Mouse (Mus musculus) midbrain, embryonic 13.5 days (tissue): Measurements from ENCODE around the gene Armc9. TPM values are rescaled to one million over a fixed set of nuclear protein-coding genes. Genes with fewer than 3 reads are reported as not detected.

Experiments
- ATAC-seq: fragments of 200-750 bp; cut with Nextera tagmentation; 2 replicates; pipeline ENCODE4 v1.8.0; 2017; ENCODE audit warnings: mild to moderate bottlenecking, moderate TSS enrichment, moderate library complexity
- H3K27ac ChIP-seq: fragments of 300-500 bp; sonication (generic); 2 replicates; pipeline ENCODE4 v1.5.1; 2015; ENCODE audit warnings: inconsistent platforms, mild to moderate bottlenecking, moderate library complexity
- H3K27me3 ChIP-seq: fragments of 300-500 bp; sonication (generic); 2 replicates; pipeline ENCODE4 v1.6.1; 2015; ENCODE audit warnings: mild to moderate bottlenecking, inconsistent platforms
- H3K36me3 ChIP-seq: fragments of 300-500 bp; sonication (generic); 2 replicates; pipeline ENCODE4 v1.6.1; 2015; ENCODE audit warnings: mild to moderate bottlenecking, inconsistent platforms
- H3K4me1 ChIP-seq: fragments of 300-500 bp; sonication (generic); replicated peaks from 2 replicates; pipeline ENCODE4 v1.6.1; 2015; ENCODE audit warnings: inconsistent platforms
- H3K4me2 ChIP-seq: fragments of 300-500 bp; sonication (generic); replicated peaks from 2 replicates; pipeline ENCODE4 v1.6.1; 2015; ENCODE audit warnings: moderate library complexity, mild to moderate bottlenecking, inconsistent platforms
- H3K4me3 ChIP-seq: fragments of 300-500 bp; sonication (generic); replicated peaks from 2 replicates; pipeline ENCODE4 v1.5.1; 2015; ENCODE audit warnings: mild to moderate bottlenecking, inconsistent platforms
- H3K9ac ChIP-seq: fragments of 300-500 bp; sonication (generic); replicated peaks from 2 replicates; pipeline ENCODE4 v1.6.1; 2015; ENCODE audit warnings: mild to moderate bottlenecking, inconsistent platforms
- H3K9me3 ChIP-seq: fragments of 300-500 bp; sonication (generic); 2 replicates; pipeline ENCODE4 v1.6.1; 2016; ENCODE audit warnings: mild to moderate bottlenecking, inconsistent platforms
- WGBS: fragments of 180-500 bp; shearing (Covaris S2); methylation state at CpG from one replicate; pipeline ENCODE4 v1.1.7; 2015; 5-methylcytosine and 5-hydroxymethylcytosine counted together
- polyA plus RNA-seq: library from polyadenylated mRNA; unstranded; fragments of >200 nt; fragmentation: Nextera tagmentation; extraction: Ambion mirVana; gene quantifications from 2 replicates; pipeline ENCODE4 v1.2.1, GENCODE M21; 2015

The Armc9 gene
- polyA plus RNA-seq, 1 experiment from 2014 or later, result 37.4 TPM

DNA sequence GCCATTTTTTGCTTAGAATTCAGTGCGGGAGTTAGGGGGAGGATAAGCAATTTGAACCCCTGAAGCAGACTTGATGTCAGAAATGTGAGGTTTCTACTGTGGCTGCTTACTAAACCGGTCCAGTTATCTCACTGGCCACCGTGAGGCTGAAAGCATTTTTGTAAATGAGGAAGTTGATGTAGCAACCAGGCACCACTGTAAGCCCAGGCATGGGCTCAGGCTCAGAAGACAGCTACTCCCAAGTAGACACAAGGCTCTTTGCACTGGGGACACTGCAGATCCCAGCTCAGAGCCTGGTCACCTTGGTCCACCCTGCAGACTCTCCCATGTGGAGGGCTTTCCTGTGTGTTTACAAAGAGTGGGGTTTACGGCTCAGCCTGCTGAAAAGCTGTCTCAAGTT, 79.2 kb downstream of the Armc9 start:
- Histone ChIP-seq H3K9ac (no peak overlapping the region), H3K9me3 (no peaks in the 10 kb centered on the region), H3K36me3 (0 out of 2 replicates have a peak, but pooled peaks cover 4% of the 10 kb centered on the region), H3K4me3 (no peak overlapping the region), H3K27me3 (no peaks in the 10 kb centered on the region), H3K4me2 (no peak overlapping the region), H3K27ac (no peak overlapping the region), H3K4me1 (no peaks in the 10 kb centered on the region)
- 81% methylated on average over 4 of the region's 4 CpGs for WGBS
- no peak for ATAC-seq

DNA sequence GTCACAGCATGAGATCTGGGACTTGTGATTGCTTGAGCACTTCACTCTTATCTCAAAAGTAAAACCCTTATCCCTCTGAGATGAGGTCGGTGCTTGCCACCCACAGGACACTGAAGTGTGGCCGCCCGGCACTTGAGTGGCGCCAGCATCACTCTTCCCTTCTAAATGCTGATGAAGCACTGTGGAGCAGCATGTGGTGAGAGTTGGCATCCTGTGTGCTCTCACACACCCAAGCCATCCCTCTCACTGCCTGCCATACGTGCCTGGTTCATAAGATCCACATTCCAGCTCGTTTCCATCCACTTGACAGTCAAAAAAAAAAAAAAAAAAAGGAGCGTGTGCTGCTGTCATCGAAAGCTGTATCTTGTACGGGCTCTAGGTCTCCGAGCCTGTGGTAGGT, 80.5 kb downstream of the Armc9 start:
- Histone ChIP-seq H3K4me3 (no peak overlapping the region), H3K36me3 (0 out of 2 replicates have a peak, but pooled peaks cover 4% of the 10 kb centered on the region), H3K27me3 (no peaks in the 10 kb centered on the region), H3K9me3 (no peaks in the 10 kb centered on the region), H3K27ac (no peak overlapping the region), H3K9ac (no peak overlapping the region), H3K4me1 (no peaks in the 10 kb centered on the region), H3K4me2 (no peak overlapping the region)
- ATAC-seq, result no peak
- WGBS, result 91% methylated on average over 10 of the region's 10 CpGs

DNA sequence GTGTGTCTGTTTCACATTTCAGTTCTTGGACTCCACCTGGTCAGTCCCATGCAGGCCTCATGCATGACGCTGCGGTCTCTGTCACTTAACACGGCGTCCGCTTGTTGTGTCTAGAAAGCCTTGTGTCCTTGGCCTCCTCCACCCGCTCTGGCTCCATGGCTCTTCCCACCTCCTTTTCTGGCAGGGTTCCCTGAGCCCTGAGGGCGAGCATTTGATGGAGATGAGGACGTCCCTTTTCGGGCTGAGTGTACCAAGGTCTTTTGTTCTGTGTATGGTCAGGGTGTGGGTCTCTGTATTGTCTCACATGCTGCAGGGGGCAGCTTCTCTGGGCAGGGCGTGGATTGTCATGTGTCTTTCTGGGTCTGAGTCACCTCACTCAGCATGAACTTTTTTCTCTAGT, 81.9 kb downstream of the Armc9 start:
- Histone ChIP-seq H3K27ac (no peak overlapping the region), H3K9ac (no peak overlapping the region), H3K9me3 (no peaks in the 10 kb centered on the region), H3K27me3 (no peaks in the 10 kb centered on the region), H3K4me3 (no peak overlapping the region), H3K4me2 (no peak overlapping the region), H3K4me1 (no peaks in the 10 kb centered on the region), H3K36me3 (0 out of 2 replicates have a peak, but pooled peaks cover 4% of the 10 kb centered on the region)
- 73% methylated on average over 10 of the region's 10 CpGs for WGBS
- ATAC-seq, result no peak

DNA sequence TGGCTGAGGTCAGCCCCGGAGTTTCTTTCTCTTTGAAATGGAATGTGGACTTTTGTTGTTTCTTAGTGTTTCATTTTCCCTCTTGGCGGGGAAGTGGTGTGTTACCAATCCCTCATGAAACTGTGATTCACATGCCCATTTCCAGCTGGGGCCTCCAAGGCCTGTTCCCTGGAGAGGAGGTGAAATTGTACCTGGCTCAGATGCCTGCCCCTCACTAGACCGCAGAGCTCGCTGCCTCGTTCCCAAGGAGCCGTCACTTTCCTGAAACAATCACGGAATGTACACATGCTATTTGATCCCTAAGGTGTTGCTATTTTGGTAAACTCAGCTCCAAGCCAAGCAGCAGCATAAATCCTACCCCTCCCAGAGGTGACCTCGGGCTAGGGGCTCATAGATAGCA, 84.4 kb downstream of the Armc9 start:
- no peak for ATAC-seq

DNA sequence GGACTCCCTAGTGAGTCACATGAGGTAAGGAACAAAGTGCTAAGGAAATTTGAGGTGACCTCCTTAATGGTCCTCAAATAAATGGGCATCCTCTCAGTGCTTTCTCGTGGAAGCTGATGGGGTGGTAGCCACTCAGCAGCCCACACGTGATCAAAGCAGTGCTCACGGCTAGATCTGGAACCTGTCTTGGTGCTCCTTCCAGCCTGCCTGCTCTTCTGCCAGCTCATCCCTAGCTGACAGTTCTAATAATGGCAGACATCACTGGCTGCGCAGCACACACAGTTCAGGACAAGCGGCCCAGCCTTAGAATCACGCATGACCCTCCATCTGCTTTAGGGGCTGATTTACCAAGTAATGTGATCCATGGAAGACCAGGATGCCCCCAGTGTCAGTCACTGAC, 85.3 kb downstream of the Armc9 start:
- H3K27ac ChIP-seq, result no peak overlapping the region
- H3K4me1 ChIP-seq, result no peaks in the 10 kb centered on the region
- 88% methylated on average over 6 of the region's 6 CpGs for WGBS
- no peak overlapping the region for H3K4me3 ChIP-seq
- H3K4me2 ChIP-seq, result no peak overlapping the region
- H3K9ac ChIP-seq, result no peak overlapping the region
- no peaks in the 10 kb centered on the region for H3K27me3 ChIP-seq
- no peaks in the 10 kb centered on the region for H3K9me3 ChIP-seq
- peaks cover 10% of the 10 kb centered on the region; the same call in 1 of the 2 replicates for H3K36me3 ChIP-seq
- no peak for ATAC-seq

More for the DNA sequence above, 84.4 kb downstream of the Armc9 start:
- H3K4me2 ChIP-seq, result no peak overlapping the region
- 0 out of 2 replicates have a peak, but pooled peaks cover 4% of the 10 kb centered on the region for H3K36me3 ChIP-seq
- H3K9me3 ChIP-seq, result no peaks in the 10 kb centered on the region
- H3K9ac ChIP-seq, result no peak overlapping the region
- no peak overlapping the region for H3K27ac ChIP-seq
- no peak overlapping the region for H3K4me3 ChIP-seq
- no peaks in the 10 kb centered on the region for H3K4me1 ChIP-seq
- H3K27me3 ChIP-seq, result no peaks in the 10 kb centered on the region
- WGBS, result 89% methylated on average over 8 of the region's 8 CpGs

DNA sequence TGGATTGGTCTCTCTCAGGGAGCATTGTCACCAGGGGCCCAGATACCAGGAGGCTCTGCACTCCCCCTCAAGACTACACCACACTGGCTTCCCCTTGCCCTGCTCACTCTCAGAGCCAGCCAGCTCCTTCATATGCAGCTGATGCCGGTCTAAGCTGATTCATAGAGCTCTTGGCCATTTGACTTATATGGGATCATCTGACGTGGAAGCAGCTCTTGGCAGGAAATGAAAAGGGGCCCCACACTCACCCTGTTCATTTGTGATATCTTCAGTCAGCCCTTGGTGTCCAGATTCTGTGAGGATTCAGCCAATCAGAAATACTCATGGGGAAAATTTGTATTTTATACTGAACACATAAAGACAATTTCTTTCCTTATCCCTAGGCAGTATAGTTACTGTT, 86.4 kb downstream of the Armc9 start:
- Histone ChIP-seq H3K27me3 (no peaks in the 10 kb centered on the region), H3K4me1 (no peaks in the 10 kb centered on the region), H3K4me3 (no peak overlapping the region), H3K27ac (no peak overlapping the region), H3K9me3 (no peaks in the 10 kb centered on the region), H3K9ac (no peak overlapping the region), H3K4me2 (no peak overlapping the region), H3K36me3 (peaks cover 17% of the 10 kb centered on the region)
- ATAC-seq, result no peak
- 78% methylated on average over 2 of the region's 2 CpGs for WGBS

DNA sequence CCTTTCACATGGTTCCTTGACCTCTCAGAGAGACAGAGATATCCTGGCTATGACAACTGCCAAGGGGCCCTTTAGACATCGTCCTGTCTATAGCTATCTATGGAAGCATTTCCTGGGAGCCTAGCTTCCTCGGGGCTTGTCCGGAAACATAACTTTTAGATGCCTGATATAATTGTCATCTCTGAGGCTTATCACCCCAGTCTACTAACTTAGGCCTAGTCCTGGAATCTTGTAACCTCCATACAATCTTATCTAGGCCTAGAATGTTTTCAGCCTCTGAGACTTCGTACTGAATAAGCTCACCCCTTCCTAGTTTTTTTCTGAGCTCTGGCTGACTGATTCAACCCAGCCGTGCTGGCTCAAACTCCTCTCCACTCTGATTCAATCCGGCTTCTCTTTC, 88.9 kb downstream of the Armc9 start:
- ATAC-seq, result no peak
- Histone ChIP-seq H3K9ac (no peak overlapping the region), H3K4me2 (no peak overlapping the region), H3K4me3 (no peak overlapping the region), H3K9me3 (no peaks in the 10 kb centered on the region), H3K36me3 (peaks cover 34% of the 10 kb centered on the region), H3K4me1 (no peaks in the 10 kb centered on the region), H3K27ac (no peak overlapping the region), H3K27me3 (no peaks in the 10 kb centered on the region)
- 94% methylated on average over 6 of the region's 6 CpGs for WGBS

DNA sequence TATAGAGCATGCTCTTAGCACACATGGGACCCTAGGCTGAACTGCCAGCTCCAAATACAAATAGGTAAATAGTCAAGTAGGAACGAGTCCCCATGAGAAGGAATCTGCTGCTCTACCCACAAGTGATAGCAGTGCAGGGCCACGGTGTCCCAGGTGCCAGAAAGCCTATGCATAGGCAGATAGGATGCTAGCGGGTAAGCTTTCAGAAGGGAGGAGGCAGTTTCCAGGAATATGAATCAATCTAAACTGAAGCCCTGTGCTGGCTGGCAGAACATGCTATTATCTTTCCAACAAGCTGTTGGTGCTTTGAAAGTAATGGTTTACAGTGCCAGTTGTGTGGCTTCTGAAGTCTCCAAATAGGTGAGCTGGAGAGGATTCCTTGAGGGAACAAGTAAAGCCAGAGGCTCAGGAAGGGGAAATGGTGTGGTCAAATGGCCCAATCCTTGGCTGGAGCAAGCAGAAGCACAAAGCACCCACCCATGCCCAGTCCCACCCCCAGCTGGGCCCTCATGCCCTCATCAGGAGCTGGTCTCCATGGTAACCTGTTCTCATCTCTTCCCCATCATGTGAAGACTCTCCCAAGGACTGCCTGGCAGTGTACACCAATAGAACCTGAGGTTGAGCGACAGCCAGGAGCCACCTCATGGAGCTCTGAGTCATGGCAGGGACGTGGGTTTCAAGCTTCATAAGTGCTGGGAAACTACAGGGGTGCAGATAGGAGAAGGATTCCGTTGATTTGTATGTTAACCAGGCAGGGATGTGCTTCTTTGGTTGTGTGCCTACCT, 90.9 kb downstream of the Armc9 start:
- whole genome bisulfite sequencing, result 88% methylated on average over 6 of the region's 6 CpGs
- Histone ChIP-seq H3K9me3 (no peaks in the 10 kb centered on the region), H3K27me3 (no peaks in the 10 kb centered on the region), H3K36me3 (peaks cover 51% of the 10 kb centered on the region), H3K4me1 (no peaks in the 10 kb centered on the region), H3K4me3 (no peak overlapping the region), H3K4me2 (no peak overlapping the region), H3K27ac (no peak overlapping the region), H3K9ac (no peak overlapping the region)
- ATAC-seq, result no peak

DNA sequence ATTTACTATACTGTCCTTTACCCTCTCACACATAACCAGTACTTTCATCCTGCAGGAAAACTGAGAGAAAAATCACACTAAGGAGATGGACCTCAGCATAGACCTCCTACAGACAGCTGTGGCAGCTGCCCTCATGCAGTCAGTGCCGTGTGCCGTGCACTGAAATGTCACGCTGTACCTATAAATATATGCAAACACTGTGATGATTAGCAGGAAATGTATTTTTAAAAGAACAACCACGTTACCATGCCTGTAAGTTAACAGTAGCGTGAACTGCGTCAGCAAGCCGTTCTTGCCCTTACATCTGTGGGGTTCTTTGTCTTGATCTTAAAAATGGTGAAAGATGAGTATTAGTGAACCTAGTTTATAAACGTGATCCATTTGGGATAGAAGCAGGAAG, 98.8 kb downstream of the Armc9 start:
- Histone ChIP-seq H3K4me3 (no peak overlapping the region), H3K4me1 (no peaks in the 10 kb centered on the region), H3K4me2 (no peak overlapping the region), H3K36me3 (peaks cover 58% of the 10 kb centered on the region), H3K9ac (no peak overlapping the region), H3K27me3 (no peaks in the 10 kb centered on the region), H3K27ac (no peak overlapping the region), H3K9me3 (no peaks in the 10 kb centered on the region)
- ATAC-seq, result no peak
- 93% methylated on average over 8 of the region's 8 CpGs for WGBS

DNA sequence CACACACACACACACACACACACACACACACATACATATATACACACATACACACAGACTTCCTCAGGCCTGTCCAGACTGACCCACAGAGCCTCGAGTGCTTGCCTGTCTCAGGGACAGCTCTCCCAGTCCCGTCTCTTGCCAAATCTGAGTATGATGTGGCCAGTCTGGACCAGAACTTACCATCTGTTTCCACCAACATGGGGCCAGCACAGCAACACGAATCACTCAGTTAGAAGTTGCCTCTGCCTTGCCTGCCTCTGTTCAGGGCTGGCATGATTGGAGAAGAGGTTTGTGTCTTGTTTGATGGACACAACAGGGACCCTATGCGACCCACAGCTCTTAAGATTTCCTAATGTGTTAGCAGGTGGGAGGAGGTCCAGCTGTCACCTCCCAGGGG, 101.7 kb downstream of the Armc9 start:
- H3K4me2 ChIP-seq, result no peak overlapping the region
- no peaks in the 10 kb centered on the region for H3K27me3 ChIP-seq
- no peak for ATAC-seq
- no peak overlapping the region for H3K9ac ChIP-seq
- H3K36me3 ChIP-seq, result peaks cover 37% of the 10 kb centered on the region
- H3K4me1 ChIP-seq, result no peaks in the 10 kb centered on the region
- no peaks in the 10 kb centered on the region for H3K9me3 ChIP-seq
- H3K4me3 ChIP-seq, result no peak overlapping the region
- 80% methylated on average over 4 of the region's 4 CpGs for WGBS
- no peak overlapping the region for H3K27ac ChIP-seq

DNA sequence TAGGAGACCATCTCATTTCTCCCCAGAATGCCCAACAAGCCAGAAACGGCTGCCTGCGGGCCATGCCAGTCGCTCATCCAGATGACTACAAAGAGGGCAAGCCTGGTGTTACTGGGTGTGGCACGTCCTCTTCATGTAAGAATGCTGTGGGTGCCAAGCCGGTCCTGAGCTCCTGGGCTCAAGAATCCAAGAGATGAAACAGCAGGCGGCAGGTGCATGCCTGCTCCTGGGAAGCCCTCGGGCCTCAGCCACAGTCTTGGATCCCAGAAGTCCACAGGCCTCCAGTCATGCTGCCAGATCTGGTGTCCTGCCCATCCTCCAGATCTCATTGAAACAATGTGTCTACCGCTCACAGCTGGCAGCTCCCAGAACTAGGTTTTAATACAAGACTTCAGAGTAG, 102.6 kb downstream of the Armc9 start:
- WGBS, result 91% methylated on average over 8 of the region's 8 CpGs

DNA sequence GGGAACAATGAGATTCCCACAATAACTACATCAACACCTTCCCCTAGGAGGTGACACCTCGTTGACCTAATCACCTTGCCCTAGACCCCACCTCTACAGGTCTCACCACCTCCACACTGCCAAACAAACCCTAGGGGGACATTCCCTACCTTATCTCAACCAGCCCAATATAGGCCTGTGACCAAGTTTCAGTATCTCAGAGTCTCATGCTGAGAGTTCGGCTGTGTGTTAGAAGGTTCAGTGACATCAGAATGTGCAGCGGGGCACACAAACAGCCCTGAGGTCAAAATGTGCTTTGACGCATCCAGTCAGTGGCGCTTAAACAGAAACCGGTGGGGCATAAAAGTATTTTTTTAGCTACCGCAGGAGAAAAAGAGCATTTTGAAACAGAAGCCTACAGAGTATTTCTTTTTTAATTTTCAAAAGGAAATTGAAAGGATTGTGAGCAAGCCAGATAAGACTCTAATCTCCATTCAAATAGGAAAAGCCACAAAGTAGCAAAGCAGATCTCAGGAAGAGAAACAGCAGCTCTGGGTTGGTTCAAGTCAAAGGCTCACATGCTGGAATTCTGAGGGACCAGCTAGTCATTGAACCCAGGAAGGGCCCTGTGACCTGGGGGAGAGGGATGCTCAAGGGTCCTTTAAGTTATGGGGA, 103.7 kb downstream of the Armc9 start:
- Histone ChIP-seq H3K9me3 (no peaks in the 10 kb centered on the region), H3K4me2 (no peak overlapping the region), H3K4me1 (no peaks in the 10 kb centered on the region), H3K9ac (no peak overlapping the region), H3K27ac (no peak overlapping the region), H3K27me3 (no peaks in the 10 kb centered on the region), H3K36me3 (peaks cover 32% of the 10 kb centered on the region), H3K4me3 (no peak overlapping the region)
- WGBS, result 69% methylated on average over 7 of the region's 7 CpGs
- no peak for ATAC-seq

More for the DNA sequence above, 102.6 kb downstream of the Armc9 start:
- no peaks in the 10 kb centered on the region for H3K27me3 ChIP-seq
- no peak overlapping the region for H3K27ac ChIP-seq
- no peaks in the 10 kb centered on the region for H3K4me1 ChIP-seq
- H3K36me3 ChIP-seq, result peaks cover 37% of the 10 kb centered on the region
- no peak for ATAC-seq
- no peak overlapping the region for H3K9ac ChIP-seq
- H3K9me3 ChIP-seq, result no peaks in the 10 kb centered on the region
- H3K4me3 ChIP-seq, result no peak overlapping the region
- no peak overlapping the region for H3K4me2 ChIP-seq
